Mouse (Mus musculus): ENCODE measurements around the gene Spon1.

Gene Spon1

DNA sequence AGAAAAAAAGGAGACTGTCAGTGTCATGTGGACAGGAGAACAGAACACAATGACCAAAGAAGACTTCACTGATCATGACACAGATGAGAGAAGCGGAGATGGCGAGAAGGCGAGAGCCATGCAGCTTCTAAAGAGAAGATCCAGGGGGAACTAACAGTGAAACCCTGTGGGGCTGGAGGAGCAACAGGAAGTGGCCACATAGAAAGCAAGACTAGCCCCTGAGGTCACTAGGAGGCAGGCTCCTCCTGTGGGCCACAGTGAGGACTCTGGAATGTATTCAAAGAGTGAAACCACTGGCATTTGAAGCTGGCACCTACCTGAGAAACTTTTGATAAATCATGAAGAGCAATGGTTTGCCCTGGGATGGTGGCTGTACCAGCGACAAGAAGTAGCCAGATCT lies 313.5 kb downstream of the Spon1 start:
- ATAC-seq (ENCODE audit: insufficient number of reproducible peaks, low FRiP score, low TSS enrichment) = no peak

DNA sequence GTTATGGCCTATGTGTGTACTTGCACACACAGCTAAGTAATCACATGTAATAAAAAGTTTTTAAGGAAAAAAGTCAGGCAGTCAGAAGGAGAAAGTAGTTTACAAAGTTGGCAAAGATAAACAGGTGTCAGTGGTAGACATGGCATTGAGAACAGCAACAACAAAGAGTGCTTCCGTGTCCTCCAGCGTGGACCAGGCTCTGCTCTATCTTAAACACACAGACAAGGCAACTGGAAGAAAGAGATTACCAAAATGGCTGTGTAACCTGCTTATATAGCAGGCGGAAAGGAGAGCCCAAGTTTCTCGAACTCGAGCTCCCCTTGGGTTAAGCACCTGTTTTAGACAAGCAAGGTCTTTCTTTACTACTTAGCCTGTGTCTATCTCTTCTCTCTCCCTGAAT lies 314.5 kb downstream of the Spon1 start:
- no peak for ATAC-seq (ENCODE audit: insufficient number of reproducible peaks, low FRiP score, low TSS enrichment)

DNA sequence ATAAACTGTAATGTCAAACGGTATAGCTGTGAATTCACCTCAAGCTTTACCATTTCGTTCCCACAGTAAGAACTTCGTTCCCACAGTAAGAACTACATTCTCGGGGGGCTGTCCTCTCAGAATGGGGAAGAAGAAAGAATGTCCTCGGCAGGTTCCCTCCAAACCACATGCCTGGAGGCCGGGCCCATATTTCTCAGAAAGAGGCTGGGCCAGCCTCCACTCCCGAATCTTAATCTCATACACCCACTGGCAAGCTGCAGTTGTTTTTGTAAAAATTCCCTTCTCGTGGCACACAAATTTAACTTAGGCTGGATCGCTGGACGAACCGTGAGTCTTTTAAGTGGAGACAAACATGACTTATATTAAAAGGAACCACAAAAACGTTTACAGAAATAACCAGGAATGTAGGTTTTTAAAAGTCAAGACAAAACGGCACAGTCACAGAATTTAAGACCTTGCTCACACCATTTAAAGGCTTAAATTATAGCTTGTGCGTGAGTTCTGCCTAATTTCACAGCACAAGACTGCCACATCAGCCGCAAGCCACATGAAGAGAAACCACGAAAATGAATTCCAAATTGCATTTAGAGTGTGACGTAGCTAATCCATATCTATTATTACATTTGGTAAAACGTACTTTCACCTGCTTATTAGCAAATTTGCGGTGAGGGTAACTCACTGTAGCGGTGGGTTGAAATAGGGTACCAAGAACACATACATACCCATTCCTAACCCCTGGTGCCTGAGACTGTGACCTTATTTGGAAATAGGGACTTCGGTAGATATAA lies 316.0 kb downstream of the Spon1 start:
- ATAC-seq (ENCODE audit: insufficient number of reproducible peaks, low FRiP score, low TSS enrichment) = no peak

DNA sequence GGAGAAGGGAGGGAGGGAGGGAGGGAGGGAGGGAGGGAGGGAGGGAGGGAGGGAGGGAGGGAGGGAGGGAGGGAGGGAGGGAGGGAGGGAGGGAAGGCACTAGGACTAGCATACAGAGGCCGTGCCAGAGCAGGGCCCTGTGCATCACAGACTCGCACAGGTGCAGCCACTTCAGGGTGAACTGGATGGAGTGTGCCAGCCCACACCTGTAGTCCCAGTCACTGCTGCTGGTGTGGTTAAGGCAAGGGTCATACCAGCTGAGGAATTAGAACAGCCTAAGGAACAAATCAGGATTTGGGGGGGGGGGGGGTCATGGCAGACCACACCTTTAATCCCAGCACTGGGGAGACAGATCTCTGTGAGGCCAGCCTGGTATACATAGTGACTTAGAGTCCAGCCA lies 317.3 kb downstream of the Spon1 start:
- ATAC-seq (ENCODE audit: insufficient number of reproducible peaks, low FRiP score, low TSS enrichment) = no peak

DNA sequence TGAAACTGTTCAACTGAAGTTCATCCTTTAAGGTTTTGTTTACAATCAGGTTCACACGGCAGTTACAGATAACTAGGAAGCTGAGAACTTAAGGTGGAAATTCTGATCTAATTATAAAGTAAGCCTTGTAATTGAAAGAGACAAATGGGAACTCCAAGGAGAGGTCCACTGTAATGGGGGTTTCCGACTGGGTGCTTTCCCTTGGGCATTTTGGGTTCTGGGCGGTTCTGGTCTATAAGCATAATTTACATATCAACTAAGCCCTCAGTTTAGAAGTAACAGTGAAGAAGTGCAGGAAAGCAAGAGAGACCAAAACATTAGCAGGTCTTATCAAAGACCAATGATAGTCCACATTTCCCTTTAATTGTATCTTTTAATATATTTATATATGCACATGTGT lies 318.0 kb downstream of the Spon1 start:
- no peak for ATAC-seq (ENCODE audit: insufficient number of reproducible peaks, low FRiP score, low TSS enrichment)

DNA sequence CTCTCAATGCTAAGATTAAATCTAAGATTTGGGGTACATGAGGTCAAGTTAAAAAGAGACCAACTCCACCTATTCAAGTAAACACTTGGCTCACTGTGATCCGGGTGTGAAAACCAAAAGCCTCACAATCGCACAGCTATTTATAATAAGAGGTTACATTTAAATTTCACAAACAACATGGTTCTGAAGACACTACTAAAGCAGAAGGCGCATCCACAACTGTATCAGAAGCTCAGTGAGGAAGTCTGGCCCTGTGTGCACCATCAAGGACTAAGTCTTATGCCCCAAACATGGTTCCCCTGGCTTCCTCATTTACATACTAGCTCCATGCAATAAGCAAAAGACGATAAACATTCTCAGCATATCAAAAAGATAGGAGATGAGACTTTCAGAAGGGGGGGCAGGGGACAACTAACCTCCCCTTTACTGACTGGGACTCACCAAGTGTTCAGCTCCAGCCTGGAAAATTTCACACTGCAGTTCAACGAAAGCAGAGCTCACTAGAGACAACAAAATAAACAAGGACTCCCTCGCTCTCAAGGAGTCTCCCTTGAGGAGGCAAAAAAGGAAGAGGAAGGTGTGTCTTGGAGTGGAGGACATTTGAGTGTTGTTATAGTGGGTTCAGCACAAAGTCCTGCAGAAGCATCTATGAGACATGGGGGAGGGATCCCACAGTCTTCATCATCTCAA lies 320.4 kb downstream of the Spon1 start:
- no peak for ATAC-seq (ENCODE audit: insufficient number of reproducible peaks, low FRiP score, low TSS enrichment)

DNA sequence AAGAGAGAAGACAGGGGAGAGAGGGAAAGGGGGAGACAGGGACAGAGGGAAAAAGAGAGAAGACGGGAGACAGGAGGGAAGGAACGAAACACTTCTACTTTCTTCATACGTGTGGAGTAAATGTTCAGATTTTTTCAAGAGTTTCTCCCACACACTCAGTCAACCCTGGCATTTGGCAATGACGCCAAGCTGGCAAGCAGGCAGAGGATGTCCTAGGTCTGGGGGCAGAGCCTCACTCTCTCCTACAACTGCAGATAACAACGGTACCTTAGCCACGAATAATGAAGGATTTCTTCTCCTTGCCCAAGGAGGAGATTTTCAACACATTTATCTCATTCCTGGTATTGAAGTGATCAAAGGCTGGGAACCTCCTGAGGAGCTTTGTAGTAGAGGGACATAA lies 321.5 kb downstream of the Spon1 start:
- no peak for ATAC-seq (ENCODE audit: insufficient number of reproducible peaks, low FRiP score, low TSS enrichment)

DNA sequence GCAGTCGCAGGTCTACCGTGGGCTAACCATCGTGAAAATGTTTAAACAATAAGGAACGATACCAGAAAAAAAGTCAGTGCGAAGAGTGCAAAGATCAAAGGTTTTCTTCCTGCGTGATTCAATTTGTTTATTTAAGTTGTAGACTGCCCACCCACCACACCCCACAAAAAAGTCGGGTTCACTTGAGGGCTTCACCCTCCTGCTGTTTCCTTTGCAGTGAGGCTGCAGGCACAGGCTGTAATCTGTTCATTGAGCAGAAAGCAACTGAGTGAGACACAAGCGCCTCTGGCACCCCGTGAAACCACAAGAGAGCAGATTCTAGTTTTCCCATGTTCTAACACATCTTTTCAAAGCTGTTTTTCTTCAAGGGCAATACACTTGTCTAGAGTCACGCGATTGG lies 322.2 kb downstream of the Spon1 start:
- no peak for ATAC-seq (ENCODE audit: insufficient number of reproducible peaks, low FRiP score, low TSS enrichment)

DNA sequence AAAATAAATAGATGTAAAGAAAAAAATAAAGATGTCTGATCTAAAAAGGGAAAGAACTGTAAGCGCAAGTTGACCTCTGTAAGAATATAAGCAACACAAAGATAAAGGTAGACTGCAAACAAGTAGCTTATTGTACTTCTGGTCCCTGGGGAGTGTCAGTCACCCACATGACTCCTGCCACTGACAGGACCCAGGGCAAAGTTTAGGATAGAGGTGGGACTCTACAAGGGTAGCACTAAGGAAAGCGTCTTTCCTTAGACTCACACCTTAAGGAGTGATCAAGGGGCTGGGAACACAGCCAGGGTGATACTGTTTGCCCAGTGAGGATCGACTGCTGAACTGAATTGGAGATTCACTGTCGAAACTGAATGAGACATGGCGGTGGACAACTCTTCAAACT lies 323.1 kb downstream of the Spon1 start:
- ATAC-seq (ENCODE audit: insufficient number of reproducible peaks, low FRiP score, low TSS enrichment) = no peak

DNA sequence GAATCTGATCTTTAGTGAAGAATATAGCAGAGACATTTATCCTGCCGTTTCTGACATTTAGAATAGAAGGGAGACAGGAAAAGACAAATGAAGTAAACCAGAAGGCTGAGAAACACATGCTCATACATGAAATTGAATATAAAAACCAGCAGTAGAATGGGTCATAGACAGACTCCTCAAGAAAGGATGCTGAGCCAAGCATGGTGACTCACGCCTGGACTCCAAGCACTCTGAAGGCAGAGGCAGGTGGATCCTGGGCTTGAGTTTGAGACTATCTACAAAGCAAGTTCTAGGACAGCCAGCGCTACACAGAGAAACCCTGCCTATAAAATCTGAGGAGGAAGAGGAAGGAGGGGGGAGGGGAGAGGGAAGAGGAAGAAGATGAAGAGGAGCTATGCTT lies 324.4 kb downstream of the Spon1 start:
- no peak for ATAC-seq (ENCODE audit: insufficient number of reproducible peaks, low FRiP score, low TSS enrichment)

DNA sequence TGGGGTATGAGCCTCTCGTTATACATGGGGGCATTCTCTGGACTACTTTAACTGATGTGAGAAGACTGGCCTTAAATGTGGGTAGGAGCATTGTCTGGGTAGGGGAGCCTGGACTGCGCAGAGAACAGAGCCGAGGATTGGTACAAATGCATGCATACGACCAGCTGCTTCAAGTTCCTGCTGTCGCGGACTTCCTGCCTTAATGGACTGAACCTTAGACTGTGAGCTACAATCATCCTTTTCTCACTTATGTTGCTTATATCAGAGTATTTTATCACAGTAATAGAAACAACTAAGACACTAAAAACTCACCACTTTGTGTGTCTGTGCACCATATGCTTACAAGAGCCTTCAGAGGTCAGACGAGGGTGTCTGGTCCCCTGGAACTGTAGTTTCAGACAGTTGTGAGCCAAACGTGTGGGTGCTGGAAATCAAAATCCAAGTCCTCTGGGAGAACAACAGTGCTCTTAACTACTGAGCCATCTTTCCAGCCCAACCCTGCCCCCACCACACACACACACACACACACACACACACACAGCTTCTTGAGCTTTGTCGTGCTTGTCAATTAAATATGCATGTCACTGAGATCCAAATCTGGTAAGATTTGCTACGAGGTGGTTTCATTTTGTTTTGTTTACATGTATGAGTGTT lies 325.2 kb downstream of the Spon1 start:
- no peak for ATAC-seq (ENCODE audit: insufficient number of reproducible peaks, low FRiP score, low TSS enrichment)
